In the genomic region with DNA sequence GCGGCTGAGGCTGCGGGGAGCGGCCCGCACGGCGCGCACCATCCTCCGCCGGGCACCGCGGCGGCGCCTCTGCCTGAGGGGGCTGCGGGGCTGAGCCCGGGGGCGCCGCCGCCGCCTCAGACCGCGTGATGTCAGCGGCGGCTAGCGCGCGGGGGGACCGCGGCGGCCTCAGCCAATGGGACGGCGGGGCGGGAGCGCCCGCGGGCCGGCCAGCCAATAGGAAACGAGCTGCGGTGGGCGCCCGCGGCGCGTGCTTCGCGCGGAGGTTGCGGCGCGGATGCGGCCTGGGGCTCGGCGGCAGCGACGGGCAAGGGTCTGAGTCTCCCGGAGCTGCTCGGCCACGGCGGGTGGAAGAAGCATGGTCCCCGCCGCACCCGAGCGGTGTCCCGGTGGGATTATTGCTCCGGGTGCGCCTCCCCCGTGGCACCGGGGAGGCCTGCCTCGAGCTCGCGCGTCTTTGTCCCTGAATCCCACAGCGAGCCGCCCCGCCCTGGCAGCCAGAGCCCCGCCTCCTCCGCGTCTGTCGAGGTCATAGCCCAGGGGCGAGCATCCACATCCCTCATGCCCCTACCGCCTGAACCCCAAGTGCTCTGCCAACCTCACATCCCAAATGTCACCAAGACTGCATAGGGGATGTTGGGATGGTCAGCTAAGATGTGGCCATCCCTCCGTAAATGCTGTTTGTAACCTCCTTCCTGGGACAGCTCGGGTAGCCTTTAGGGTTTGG, we compare ENCODE assay signal across 8 mouse cellular contexts. TPM values are rescaled to one million over a fixed set of nuclear protein-coding genes. Genes with fewer than 3 reads are reported as not detected.
DNase-seq lines count a peak whose midpoint lies in the region; ATAC-seq and TF ChIP-seq lines count a peak whose summit lies in the region.

A gene (minus strand): TSS at position 129 of the 727 bp plus-strand sequence.

- H3K9ac ChIP-seq in hindbrain, embryonic 15.5 days: peak within 1 kb of the TSS; percentile 95

- peak within 1 kb of the TSS; percentile 88 for H3K27ac ChIP-seq in gastrocnemius, adult 2 months
- peak within 1 kb of the TSS; percentile 97 for H3K27ac ChIP-seq in hindbrain, embryonic 15.5 days (replicated peaks)

- peak; percentile 72 for DNase-seq in T-cell, adult 2 months (ENCODE audit: low spot score)
- DNase-seq in gastrocnemius, adult 2 months: peak; percentile 93
- DNase-seq in left cerebral cortex, adult 8-10 months (ENCODE audit: low spot score in 2 of 2): peak; percentile 79 to 82
- peak; percentile 92 for DNase-seq in right cerebral cortex, adult 18-20 months
- peak; percentile 67 for DNase-seq in urinary bladder, postnatal 25 days (ENCODE audit: low spot score)

- 2% methylated on average over 74 of the region's 82 CpGs for WGBS in hindbrain, embryonic 15.5 days

- no peaks in the 10 kb centered on the region for H3K9me3 ChIP-seq in hindbrain, embryonic 15.5 days

- peak within 1 kb of the TSS; percentile 88 for H3K4me3 ChIP-seq in gastrocnemius, adult 2 months
- peak within 1 kb of the TSS; percentile 92 for H3K4me3 ChIP-seq in hindbrain, embryonic 15.5 days

- intact Hi-C loops in gastrocnemius, adult 2 months (cut with DNase I): no loop called here

- peak; percentile 60 for ATAC-seq in common myeloid progenitor, adult 5-6 weeks (replicated peaks; ENCODE audit: low read depth, poor library complexity, severe bottlenecking)
- ATAC-seq in hindbrain, embryonic 15.5 days (ENCODE audit: low FRiP score, low read depth): peak; percentile 96
- peak; percentile 81 for ATAC-seq in megakaryocyte, adult 5-6 weeks (ENCODE audit: poor library complexity, severe bottlenecking)

- H3K36me3 ChIP-seq in hindbrain, embryonic 15.5 days: no peaks in the 10 kb centered on the region

- H3K4me1 ChIP-seq in hindbrain, embryonic 15.5 days (replicated peaks): peaks cover 27% of the 10 kb centered on the region

- peak within 1 kb of the TSS; percentile 94 for H3K4me2 ChIP-seq in hindbrain, embryonic 15.5 days

- H3K27me3 ChIP-seq in hindbrain, embryonic 15.5 days: no peaks in the 10 kb centered on the region

- TF ChIP-seq CTCF in gastrocnemius, adult 2 months (IDR thresholded peaks at IDR 0.05): no peak

RNA-seq across cellular contexts. Expression of the gene that starts here (rescaled TPM):
- total RNA-seq in common myeloid progenitor, adult 5-6 weeks (2017): 7.0 and 9.2 TPM in 2 replicates
- 10 to 100 TPM; 24.3 to 32.0 TPM for total RNA-seq in gastrocnemius, adult 2 months (2021)
- polyA plus RNA-seq in hindbrain, embryonic 15.5 days (2015; fragmentation: Nextera tagmentation; extraction: Ambion mirVana): 69.8 and 78.1 TPM in 2 replicates
- 100 to 1,000 TPM; 242 to 283 (median 258) TPM for total RNA-seq in left cerebral cortex, adult 8-10 months (2022)
- total RNA-seq in megakaryocyte, adult 5-6 weeks (2015): 6.2 and 7.0 TPM in 2 replicates
- total RNA-seq in megakaryocyte, adult 5-6 weeks (2017): 5.7 and 7.1 TPM in 2 replicates

Comparison
In these comparisons a context has a peak if more than half of its experiments do, and no peak if none do; other contexts are left out.
1. Peak in every context shown above with its lines: DNase-seq, ATAC-seq, H3K4me3 ChIP-seq and H3K27ac ChIP-seq.
2. RNA of the gene that starts here (total RNA-seq): 242 to 283 TPM in left cerebral cortex, adult 8-10 months; 24.3 to 32.0 TPM in gastrocnemius, adult 2 months, 7.0 to 9.2 TPM in common myeloid progenitor, adult 5-6 weeks and 5.7 to 7.1 TPM in megakaryocyte, adult 5-6 weeks; every median in the first group is over 4 times any median in the second.